Mouse (Mus musculus): ENCODE results near the gene Epb41l4b. TPM values are rescaled to one million over a fixed set of nuclear protein-coding genes. Genes with fewer than 3 reads are reported as not detected.

Epb41l4b gene
- polyA plus RNA-seq, 1 experiment from 2014 or later = 5.2 TPM

DNA sequence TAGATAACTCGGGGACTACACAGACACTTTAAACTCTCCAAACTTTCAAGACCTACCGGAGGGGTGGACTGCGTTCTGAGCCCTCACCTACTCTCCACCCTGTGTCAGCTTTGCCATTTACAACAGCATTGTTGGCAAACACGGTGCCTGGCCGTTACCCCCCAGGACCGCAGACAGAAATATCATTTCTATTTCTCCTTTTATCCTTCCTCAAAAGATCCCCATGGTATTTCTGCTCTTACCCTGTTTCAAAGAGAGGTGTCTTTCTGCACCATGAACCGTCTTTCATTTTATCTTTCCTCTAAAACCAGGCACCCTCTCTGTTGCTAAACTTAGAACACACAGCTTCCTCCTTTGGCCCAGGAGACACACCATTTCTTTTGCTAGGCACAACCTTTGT is 87.6 kb downstream of the Epb41l4b start:
- H3K27me3 ChIP-seq = no peaks in the 10 kb centered on the region
- H3K4me1 ChIP-seq = no peaks in the 10 kb centered on the region
- no peak overlapping the region for H3K9ac ChIP-seq
- H3K4me2 ChIP-seq (replicated peaks) = no peak overlapping the region
- no peak overlapping the region for H3K27ac ChIP-seq (replicated peaks)
- H3K36me3 ChIP-seq = no peaks in the 10 kb centered on the region
- ATAC-seq (ENCODE audit: insufficient number of reproducible peaks, low FRiP score, low TSS enrichment, low read depth) = no peak
- WGBS = 71% methylated on average over 7 of the region's 7 CpGs
- H3K4me3 ChIP-seq (replicated peaks) = no peak overlapping the region
- H3K9me3 ChIP-seq (replicated peaks) = no peaks in the 10 kb centered on the region

DNA sequence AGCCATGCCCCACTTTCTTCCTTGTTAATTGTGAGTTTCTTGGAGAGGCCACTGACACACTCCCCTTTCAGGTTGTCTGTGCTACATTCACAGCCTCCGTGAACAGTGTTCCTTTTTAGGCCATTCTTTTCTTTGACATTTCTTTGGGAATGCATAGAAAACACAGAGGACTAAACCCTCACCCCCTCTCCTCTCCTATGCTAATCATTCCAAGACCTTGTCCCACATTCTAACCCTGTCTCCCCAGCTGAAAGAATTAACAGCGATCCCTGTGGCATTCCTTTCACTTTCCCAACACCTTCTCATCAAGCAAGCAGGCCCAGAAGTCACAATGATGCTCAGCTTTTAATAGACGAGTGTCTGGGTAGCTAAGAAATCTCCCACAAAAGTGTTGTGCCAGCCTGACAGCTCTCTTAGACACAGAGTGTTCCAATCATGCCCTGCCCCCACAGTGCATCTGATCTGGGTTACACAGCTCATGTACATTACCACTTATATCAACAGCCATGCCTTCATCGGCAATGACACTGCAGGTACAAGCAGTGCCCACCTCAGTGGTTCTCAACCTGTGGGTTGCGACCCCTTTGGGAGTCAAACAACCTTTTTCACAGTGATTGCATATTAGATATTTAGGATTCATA is 93.8 kb downstream of the Epb41l4b start:
- H3K36me3 ChIP-seq = no peaks in the 10 kb centered on the region
- no peaks in the 10 kb centered on the region for H3K27me3 ChIP-seq
- 59% methylated on average over 5 of the region's 5 CpGs for WGBS
- no peak overlapping the region for H3K4me3 ChIP-seq (replicated peaks)
- H3K9me3 ChIP-seq (replicated peaks) = no peaks in the 10 kb centered on the region
- no peak overlapping the region for H3K4me2 ChIP-seq (replicated peaks)
- H3K9ac ChIP-seq = no peak overlapping the region
- H3K27ac ChIP-seq (replicated peaks) = no peak overlapping the region
- no peaks in the 10 kb centered on the region for H3K4me1 ChIP-seq
- no peak for ATAC-seq (ENCODE audit: insufficient number of reproducible peaks, low FRiP score, low TSS enrichment, low read depth)

DNA sequence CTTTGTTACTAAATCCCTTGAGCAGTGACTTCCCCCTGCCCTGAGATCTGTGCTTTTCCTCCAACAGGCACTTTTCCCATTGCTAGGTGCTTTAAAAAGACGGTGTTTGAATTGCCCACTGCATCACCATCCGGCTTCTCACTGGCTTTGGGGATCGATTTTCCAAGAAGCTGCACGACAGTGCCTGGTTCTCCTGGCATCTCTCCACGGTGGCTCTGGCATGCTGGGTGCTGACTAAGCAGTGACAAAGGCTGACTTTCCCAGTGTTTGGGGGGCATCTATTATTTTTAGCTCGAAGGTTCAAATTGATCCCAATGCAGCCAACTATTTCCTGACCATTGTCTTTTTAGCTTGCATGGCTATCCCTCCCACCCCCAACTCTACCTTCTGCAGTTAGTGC is 94.7 kb downstream of the Epb41l4b start:
- Histone ChIP-seq H3K27me3 (no peaks in the 10 kb centered on the region), H3K27ac (replicated peaks) (no peak overlapping the region), H3K9ac (no peak overlapping the region), H3K4me3 (replicated peaks) (no peak overlapping the region), H3K9me3 (replicated peaks) (no peaks in the 10 kb centered on the region), H3K4me2 (replicated peaks) (no peak overlapping the region), H3K36me3 (no peaks in the 10 kb centered on the region), H3K4me1 (no peaks in the 10 kb centered on the region)
- WGBS = 50% methylated on average over 6 of the region's 6 CpGs
- ATAC-seq (ENCODE audit: insufficient number of reproducible peaks, low FRiP score, low TSS enrichment, low read depth) = no peak

DNA sequence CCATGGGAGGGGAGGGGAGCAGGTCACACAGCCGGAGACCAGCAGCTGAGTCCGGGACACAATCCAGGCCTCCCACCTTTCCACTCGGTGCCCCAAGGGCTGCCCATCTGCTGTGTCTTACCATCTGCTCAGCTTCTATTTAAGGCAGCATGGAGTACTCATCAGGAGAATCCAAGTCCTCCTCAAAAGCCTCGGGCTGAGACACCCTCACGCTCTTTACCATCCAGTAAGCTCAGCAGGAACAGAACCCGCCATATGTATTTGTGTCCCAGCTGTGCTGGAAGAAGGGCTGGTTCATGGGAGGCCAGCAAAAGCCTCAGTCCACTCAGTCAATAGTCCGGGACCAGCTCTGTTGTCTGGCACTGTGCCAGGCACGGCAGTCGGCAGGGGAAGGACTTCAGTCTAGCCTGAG is 97.1 kb downstream of the Epb41l4b start:
- no peaks in the 10 kb centered on the region for H3K4me1 ChIP-seq
- no peaks in the 10 kb centered on the region for H3K36me3 ChIP-seq
- H3K27me3 ChIP-seq = no peaks in the 10 kb centered on the region
- WGBS = 76% methylated on average over 9 of the region's 9 CpGs
- no peak for ATAC-seq (ENCODE audit: insufficient number of reproducible peaks, low FRiP score, low TSS enrichment, low read depth)
- no peak overlapping the region for H3K4me2 ChIP-seq (replicated peaks)
- no peak overlapping the region for H3K27ac ChIP-seq (replicated peaks)
- no peak overlapping the region for H3K4me3 ChIP-seq (replicated peaks)
- H3K9me3 ChIP-seq (replicated peaks) = no peaks in the 10 kb centered on the region
- H3K9ac ChIP-seq = no peak overlapping the region

DNA sequence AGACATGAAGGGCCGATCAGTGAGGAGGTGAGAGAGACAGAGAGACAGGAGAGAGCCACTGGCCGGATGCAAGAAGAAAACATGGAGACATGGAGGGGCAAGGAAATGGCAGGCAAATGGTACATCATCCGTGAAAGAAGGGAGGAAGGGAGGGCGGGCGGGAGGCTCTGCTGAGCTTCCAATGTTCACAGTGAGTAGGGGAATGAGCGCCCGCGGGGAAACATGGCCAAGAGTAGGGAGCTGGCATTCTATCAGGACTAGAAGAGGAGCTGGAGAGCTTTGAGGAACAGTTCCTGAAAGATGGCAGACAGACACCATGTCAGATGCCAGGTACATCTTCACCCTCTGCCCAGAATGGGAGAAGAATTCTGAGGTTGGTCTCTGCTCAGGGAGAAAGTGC is 99.6 kb downstream of the Epb41l4b start:
- no peaks in the 10 kb centered on the region; the same call in 1 of the 2 replicates for H3K27me3 ChIP-seq
- H3K4me2 ChIP-seq (replicated peaks) = no peak overlapping the region
- H3K9ac ChIP-seq = no peak overlapping the region
- peaks cover 7% of the 10 kb centered on the region; the same call in 1 of the 2 replicates for H3K4me1 ChIP-seq
- 91% methylated on average over 8 of the region's 8 CpGs for WGBS
- H3K9me3 ChIP-seq (replicated peaks) = no peaks in the 10 kb centered on the region
- ATAC-seq (ENCODE audit: insufficient number of reproducible peaks, low FRiP score, low TSS enrichment, low read depth) = no peak
- no peak overlapping the region for H3K27ac ChIP-seq (replicated peaks)
- H3K4me3 ChIP-seq (replicated peaks) = no peak overlapping the region
- H3K36me3 ChIP-seq = no peaks in the 10 kb centered on the region

DNA sequence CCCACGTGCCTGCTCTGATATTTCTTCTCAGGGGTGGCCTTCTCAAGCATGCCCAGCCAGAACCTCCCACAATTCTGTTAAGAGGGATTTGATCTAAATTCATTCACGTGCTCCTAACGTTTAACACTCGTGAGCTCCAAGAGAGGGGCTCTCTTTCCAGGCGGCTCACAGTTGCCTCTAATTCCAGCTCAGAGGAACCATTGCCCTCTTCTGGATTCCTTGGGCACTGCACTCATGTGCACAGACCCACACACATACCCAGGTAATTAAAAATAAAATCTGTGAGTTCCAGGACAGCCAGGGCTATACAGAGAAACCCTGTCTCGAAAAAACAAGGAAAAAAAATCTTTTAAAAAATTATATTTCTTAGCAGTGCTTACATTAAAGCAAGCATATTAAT is 101.6 kb downstream of the Epb41l4b start:
- Histone ChIP-seq H3K27me3 (no peaks in the 10 kb centered on the region; the same call in 1 of the 2 replicates), H3K27ac (replicated peaks) (no peak overlapping the region), H3K9me3 (replicated peaks) (no peaks in the 10 kb centered on the region), H3K9ac (no peak overlapping the region), H3K4me2 (replicated peaks) (no peak overlapping the region), H3K4me1 (peaks cover 7% of the 10 kb centered on the region; the same call in 1 of the 2 replicates), H3K36me3 (no peaks in the 10 kb centered on the region), H3K4me3 (replicated peaks) (no peak overlapping the region)
- 87% methylated on average over 6 of the region's 6 CpGs for WGBS
- ATAC-seq (ENCODE audit: insufficient number of reproducible peaks, low FRiP score, low TSS enrichment, low read depth) = no peak

DNA sequence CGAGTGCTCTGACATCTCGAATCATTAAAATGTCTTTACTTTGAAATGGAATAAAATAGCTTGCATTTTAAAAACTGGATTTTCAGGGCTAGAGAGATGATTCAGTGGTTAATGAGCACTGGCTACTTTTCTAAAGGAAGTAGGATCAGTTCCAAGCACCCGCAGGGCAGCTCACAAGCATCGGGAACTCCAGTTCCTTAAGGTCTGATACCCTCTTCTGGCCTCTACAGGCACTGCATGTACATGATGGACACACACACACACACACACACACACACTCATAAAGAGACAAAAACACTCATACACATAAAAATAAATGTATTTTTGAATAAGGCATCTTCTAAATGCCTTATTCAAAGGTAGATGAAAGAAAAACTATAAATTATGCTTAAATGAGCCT is 102.0 kb downstream of the Epb41l4b start:
- Histone ChIP-seq H3K4me1 (peaks cover 7% of the 10 kb centered on the region; the same call in 1 of the 2 replicates), H3K27ac (replicated peaks) (no peak overlapping the region), H3K27me3 (no peaks in the 10 kb centered on the region; the same call in 1 of the 2 replicates), H3K4me3 (replicated peaks) (no peak overlapping the region), H3K9ac (no peak overlapping the region), H3K4me2 (replicated peaks) (no peak overlapping the region), H3K9me3 (replicated peaks) (no peaks in the 10 kb centered on the region), H3K36me3 (no peaks in the 10 kb centered on the region)
- 87% methylated on average over 4 of the region's 4 CpGs for WGBS
- ATAC-seq (ENCODE audit: insufficient number of reproducible peaks, low FRiP score, low TSS enrichment, low read depth) = no peak

DNA sequence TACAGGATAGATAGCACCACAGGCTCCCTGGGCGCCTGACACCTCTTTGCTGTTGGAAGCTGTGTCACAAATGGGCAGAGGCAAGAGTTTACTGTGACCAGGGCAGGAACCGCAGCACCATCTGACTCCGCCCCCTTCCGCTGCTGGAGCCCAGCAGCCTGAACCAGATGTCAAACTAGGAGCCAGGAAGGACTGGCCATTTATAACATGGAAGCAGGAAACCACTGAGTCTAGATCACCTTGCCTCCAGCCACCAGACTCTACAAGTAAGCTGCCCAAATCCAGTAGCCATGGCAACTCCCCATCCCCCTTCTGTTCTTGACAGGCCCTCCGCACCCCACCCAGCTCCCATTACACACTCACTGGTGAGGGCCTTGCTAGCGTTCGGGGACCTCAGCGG is 102.8 kb downstream of the Epb41l4b start:
- WGBS = 77% methylated on average over 8 of the region's 8 CpGs
- no peak for ATAC-seq (ENCODE audit: insufficient number of reproducible peaks, low FRiP score, low TSS enrichment, low read depth)

DNA sequence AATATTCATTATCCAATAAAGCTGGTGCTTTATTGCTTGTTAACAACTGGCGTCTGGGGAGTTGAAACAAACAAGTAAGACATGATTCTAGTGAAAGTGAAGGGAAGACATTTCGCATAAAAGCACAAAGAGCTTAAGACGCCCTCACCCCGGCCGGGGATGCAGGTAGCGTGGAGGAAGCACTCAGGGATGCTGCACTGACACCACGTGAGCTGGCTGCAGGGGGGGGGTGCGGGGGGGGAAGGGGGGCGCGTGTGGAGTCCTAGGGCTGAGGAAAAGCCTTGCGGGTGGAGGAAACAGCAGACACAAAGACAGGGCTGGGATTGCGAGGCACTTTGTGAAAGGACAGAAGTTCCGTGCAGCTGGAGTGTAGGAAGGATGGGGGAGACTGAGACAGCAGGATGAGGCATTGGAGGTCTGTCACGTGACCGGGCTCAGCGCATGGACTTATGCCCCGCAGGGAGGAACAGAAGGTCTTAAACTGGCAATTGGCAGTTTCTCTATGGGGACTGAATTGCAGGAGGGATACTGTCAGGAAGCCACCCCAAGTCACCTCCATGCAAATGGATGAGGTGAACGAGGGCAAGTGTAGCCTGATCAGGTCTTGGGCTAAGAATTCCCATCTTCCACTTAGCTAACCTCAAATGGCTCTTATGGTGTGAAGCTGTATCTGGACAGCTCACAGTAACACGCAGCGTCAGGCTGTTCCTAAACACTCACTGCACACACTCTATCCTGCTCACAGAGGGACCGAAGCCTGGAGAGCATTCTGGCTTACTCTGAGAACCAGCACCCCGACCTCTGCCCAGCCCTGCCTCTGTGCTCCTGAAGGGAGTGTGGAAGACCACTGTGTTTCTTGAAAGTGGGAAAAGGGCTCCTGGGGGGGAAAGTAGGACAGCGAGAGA is 103.9 kb downstream of the Epb41l4b start:
- no peaks in the 10 kb centered on the region for H3K36me3 ChIP-seq
- H3K4me2 ChIP-seq (replicated peaks) = peak overlapping the region; percentile 48
- no peaks in the 10 kb centered on the region for H3K9me3 ChIP-seq (replicated peaks)
- no peak overlapping the region for H3K27ac ChIP-seq (replicated peaks)
- H3K4me3 ChIP-seq (replicated peaks) = peak overlapping the region; percentile 22
- H3K4me1 ChIP-seq = peaks cover 7% of the 10 kb centered on the region; the same call in 1 of the 2 replicates
- no peak for ATAC-seq (ENCODE audit: insufficient number of reproducible peaks, low FRiP score, low TSS enrichment, low read depth)
- H3K27me3 ChIP-seq = no peaks in the 10 kb centered on the region; the same call in 1 of the 2 replicates
- 13% methylated on average over 21 of the region's 23 CpGs for WGBS
- H3K9ac ChIP-seq = no peak overlapping the region

More for the DNA sequence above, 102.8 kb downstream of the Epb41l4b start:
- Histone ChIP-seq H3K4me1 (peaks cover 7% of the 10 kb centered on the region; the same call in 1 of the 2 replicates), H3K9me3 (replicated peaks) (no peaks in the 10 kb centered on the region), H3K4me2 (replicated peaks) (no peak overlapping the region), H3K9ac (no peak overlapping the region), H3K27me3 (no peaks in the 10 kb centered on the region; the same call in 1 of the 2 replicates), H3K27ac (replicated peaks) (no peak overlapping the region), H3K36me3 (no peaks in the 10 kb centered on the region), H3K4me3 (replicated peaks) (no peak overlapping the region)

DNA sequence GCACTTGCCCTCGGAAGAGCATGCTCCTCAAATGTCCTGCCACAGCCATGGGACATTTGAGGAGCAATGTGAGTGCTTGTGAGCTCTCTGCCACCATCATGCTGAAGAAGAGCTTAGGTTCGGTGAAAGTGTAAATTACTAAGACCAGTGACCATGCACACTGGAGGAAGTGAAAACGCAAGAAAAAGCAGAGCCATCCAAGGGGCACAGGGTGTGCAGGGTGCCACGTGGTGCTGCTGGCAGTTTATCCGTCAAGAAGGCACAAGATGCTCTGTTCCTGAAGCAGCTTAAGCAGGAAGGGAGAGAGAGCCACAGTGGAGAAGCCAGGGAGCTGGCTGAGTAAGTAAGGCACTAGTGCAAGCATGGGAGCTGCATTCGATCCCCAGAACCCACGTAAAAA is 105.7 kb downstream of the Epb41l4b start:
- Histone ChIP-seq H3K36me3 (no peaks in the 10 kb centered on the region), H3K9ac (no peak overlapping the region), H3K27ac (replicated peaks) (no peak overlapping the region), H3K4me1 (peaks cover 7% of the 10 kb centered on the region; the same call in 1 of the 2 replicates), H3K4me3 (replicated peaks) (no peak overlapping the region), H3K9me3 (replicated peaks) (no peaks in the 10 kb centered on the region), H3K27me3 (no peaks in the 10 kb centered on the region; the same call in 1 of the 2 replicates), H3K4me2 (replicated peaks) (no peak overlapping the region)
- no peak for ATAC-seq (ENCODE audit: insufficient number of reproducible peaks, low FRiP score, low TSS enrichment, low read depth)
- WGBS = 77% methylated on average over 7 of the region's 7 CpGs

DNA sequence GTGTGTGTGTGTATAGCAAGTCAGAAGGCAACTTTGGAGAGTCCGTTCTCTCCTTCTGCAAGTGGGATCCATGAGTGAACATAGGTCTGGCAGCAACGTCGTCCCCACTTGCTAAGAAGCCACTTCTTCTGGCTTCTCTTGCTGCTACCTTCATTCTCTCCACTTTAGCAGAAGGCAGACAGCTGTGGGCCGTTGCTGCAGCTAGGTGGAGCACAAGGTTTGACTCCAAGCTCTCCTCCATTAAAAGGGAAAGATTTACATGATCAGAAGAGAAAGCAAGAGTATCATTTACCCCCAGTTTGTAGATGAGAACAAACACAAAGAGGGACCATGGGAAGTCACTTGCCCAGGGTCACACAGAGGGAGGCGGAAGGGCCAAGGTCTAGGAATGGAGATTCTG is 109.1 kb downstream of the Epb41l4b start:
- ATAC-seq (ENCODE audit: insufficient number of reproducible peaks, low FRiP score, low TSS enrichment, low read depth) = no peak
- H3K4me3 ChIP-seq (replicated peaks) = no peak overlapping the region
- 75% methylated on average over 5 of the region's 5 CpGs for WGBS
- H3K4me2 ChIP-seq (replicated peaks) = no peak overlapping the region
- no peak overlapping the region for H3K27ac ChIP-seq (replicated peaks)
- no peaks in the 10 kb centered on the region for H3K36me3 ChIP-seq
- H3K4me1 ChIP-seq = peaks cover under 1% of the 10 kb centered on the region; the same call in 1 of the 2 replicates
- H3K27me3 ChIP-seq = no peaks in the 10 kb centered on the region; the same call in 1 of the 2 replicates
- no peak overlapping the region for H3K9ac ChIP-seq
- no peaks in the 10 kb centered on the region for H3K9me3 ChIP-seq (replicated peaks)
